ENCODE assay signal across 23 mouse cellular contexts in genomic region chr8:78489733-78490132, GRCm38 (mm10). TPM values are rescaled to one million over a fixed set of nuclear protein-coding genes. Genes with fewer than 3 reads are reported as not detected.
"Had no signal": no experiment of that assay in that cellular context is flagged by ENCODE, and none has a peak within 500 bp of the region (broad histone marks: within the 10 kb centered on the region; RNA-seq: fewer than 3 reads in every experiment).

No protein-coding gene starts in this region.

- H3K4me2 ChIP-seq: lung, embryonic 14.5 days; neural tube, embryonic 13.5 days; neural tube, embryonic 15.5 days had no signal

- H3K27ac ChIP-seq: midbrain, embryonic 10.5 days; neural tube, embryonic 13.5 days; neural tube, embryonic 15.5 days had no signal

- H3K9me3 ChIP-seq: midbrain, embryonic 10.5 days; neural tube, embryonic 13.5 days; neural tube, embryonic 15.5 days had no signal

- ATAC-seq: midbrain, embryonic 16.5 days had no signal

- H3K4me3 ChIP-seq: midbrain, embryonic 10.5 days; myocyte; neural tube, embryonic 13.5 days; neural tube, embryonic 15.5 days had no signal

- H3K9ac ChIP-seq: lung, embryonic 14.5 days; neural tube, embryonic 13.5 days; neural tube, embryonic 15.5 days had no signal

- H3K4me1 ChIP-seq: midbrain, embryonic 10.5 days; neural tube, embryonic 13.5 days; neural tube, embryonic 15.5 days had no signal

- DNase-seq: lung, adult 18-20 months; lung, embryonic 14.5 days; lung, postnatal 10 days; lung, postnatal 4 days; midbrain, embryonic 14.5 days; retina, postnatal 1 day; right cerebral cortex, adult 18-20 months; right cerebral cortex, postnatal 25 days; right cerebral cortex, postnatal 4 days; spleen, adult 18-20 months; thymus, adult 18-20 months; thymus, postnatal 14 days; thymus, postnatal 36 days had no signal

- H3K27me3 ChIP-seq: neural tube, embryonic 13.5 days; neural tube, embryonic 15.5 days had no signal

- H3K36me3 ChIP-seq: midbrain, embryonic 10.5 days; neural tube, embryonic 13.5 days; neural tube, embryonic 15.5 days had no signal

RNA-seq across cellular contexts. Expression of gene Pou4f2, which starts 53.3 kb away (rescaled TPM):
- polyA plus RNA-seq: lung, embryonic 14.5 days; lung, embryonic 16.5 days; myocyte; small intestine, adult 2 months; stomach, embryonic 14.5 days; stomach, embryonic 16.5 days; thymus, postnatal 0 days had no signal
